Mouse (Mus musculus): ENCODE results near the gene Terb1. TPM values are rescaled to one million over a fixed set of nuclear protein-coding genes. Genes with fewer than 3 reads are reported as not detected.

Terb1 gene
- polyA plus RNA-seq, 3 experiments from 2014 or later: not detected

DNA sequence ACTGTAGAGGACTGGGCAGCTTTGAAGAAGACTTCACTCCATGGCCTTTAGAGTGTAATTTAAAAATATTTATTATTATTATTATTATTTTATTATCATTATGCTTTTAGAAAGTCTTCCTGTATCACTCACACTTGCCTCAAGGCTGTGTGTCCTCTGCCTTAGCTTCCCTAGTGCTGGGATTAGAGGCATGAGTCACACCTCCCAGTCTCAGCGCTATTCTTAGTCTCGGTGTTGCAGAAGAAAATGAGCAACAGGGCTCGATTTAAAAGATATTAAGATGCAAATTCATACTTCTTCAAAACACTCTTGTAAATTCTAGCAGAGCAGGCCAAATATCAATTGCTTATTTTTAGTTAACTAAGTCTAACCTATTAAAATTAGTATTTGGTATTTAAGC lies 60.9 kb downstream of the Terb1 start:
- no peak for ATAC-seq

DNA sequence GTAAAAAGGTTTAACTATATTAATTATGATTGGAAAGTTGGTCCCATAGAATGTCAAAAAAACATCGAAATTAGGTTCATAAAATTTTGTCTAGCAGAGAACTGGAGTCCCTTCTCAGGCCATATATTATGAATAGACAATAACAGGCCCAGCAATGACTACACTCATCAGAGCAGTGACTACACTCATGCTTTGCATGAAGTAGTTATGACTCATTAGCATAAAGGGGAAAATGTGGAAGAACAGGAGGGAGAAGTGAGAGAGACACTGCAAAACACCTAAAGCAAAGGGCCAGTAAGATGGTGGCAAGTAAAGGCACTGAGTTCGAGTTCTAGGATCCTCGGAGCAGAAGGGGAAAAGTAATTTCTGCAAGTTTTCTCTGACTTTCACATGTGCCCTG lies 63.7 kb downstream of the Terb1 start:
- no peak for ATAC-seq

DNA sequence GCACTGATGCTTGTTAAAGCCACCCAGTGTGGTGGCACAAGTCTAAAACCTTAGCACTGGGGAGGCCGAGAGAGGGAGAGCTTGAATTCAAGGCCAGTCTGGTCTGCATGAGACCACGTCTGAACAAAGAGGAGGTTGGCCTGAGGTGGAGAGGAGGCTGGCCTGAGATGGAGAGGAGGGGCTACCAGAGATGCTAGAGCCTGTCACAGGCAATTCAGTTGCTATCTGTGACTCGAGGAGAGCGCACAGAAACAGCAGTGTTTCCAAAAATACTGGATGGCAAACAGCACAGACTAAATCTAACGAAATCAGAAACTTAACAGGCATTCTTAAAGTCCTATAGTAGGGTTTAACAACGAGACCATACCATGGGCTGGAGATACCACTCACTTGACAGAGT lies 64.5 kb downstream of the Terb1 start:
- no peak for ATAC-seq

DNA sequence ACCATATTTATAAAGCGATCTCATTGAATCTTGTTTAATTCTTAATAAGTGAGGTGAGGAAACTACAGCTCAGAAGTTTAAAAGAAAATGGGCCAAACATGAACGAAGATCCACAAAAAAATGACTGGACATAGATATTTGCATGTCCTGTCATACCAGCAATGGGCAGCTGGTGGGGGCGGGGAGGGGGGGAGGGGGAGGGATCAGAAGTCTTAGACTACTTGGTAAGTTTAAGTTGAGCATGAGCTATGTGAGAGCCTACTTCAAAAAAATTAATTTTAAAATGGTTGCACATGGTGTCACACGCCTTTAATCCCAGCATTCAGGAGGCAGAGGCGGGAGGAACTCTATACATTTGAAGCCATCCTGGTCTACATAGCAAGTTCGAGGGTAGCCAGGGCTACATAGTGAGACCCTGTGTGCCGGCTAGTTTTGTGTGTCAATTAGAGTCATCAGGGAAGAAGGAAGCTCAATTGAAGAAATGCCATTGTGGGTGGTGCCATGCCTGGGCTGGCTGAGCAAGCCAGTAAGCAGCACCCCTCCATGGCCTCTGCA lies 66.5 kb downstream of the Terb1 start:
- no peak for ATAC-seq

DNA sequence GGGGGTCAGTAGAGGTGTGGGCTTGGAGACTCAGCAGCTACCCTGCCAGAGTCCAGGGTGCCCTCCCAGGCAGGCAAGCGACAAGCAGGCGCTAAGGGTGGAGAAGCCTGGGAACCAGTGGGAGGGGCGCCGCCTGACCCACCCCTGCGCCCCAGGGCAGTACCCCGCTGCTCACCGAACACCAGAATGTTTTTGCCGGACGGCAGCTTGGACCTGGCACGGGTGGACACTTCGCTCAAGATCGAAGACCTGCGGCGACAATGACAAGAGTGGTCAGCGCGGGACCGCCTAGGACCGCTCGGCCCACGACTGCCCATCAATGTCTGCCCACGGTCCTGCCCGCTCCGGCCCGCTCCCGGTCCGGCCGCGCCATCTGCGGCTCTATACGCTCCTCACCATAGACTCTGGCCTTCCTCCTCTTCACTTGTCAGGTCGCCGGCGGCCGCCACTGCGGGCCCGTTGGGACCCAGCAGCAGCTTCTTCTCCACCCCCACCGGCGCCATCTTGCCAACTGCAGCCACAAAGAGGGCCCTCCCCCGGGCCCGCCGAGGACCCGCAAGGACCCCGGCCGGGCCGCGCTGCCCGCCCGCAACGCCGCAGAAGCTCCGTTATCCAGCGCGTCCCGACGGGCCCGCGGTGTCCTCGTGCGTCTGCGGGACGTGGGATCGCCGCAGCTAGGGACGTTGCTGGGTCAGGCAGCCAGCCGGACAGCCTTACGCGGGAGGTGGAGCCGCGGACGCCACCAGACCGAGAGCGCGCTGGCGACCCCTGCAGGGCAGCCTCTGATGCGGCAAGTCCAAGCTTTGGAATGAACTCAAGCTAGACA lies 67.2 kb downstream of the Terb1 start, which contains the start of gene Dync1li2:
TSS of gene Dync1li2 (minus strand) at position 749 of the 826 bp plus-strand sequence.
- ATAC-seq: peak; percentile 93

DNA sequence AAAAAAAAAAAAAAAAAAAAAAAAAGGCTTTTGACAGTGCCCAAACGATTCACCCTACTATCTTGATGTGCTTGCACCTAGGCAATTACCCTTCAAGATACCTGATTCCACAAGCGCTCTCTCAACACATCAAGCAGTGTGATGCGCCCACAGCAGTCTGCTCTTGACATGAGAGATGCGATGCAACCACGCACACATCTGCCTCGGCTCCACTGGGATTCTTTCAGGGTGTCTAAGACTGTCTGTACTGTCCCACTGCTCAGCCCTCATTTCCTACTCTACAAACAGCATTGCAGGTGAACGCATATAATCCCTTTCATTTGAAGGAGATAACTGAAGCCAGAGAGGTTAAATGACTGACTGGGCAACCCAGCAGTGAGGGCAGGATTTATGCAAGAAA lies 68.1 kb downstream of the Terb1 start:
- ATAC-seq: no peak

DNA sequence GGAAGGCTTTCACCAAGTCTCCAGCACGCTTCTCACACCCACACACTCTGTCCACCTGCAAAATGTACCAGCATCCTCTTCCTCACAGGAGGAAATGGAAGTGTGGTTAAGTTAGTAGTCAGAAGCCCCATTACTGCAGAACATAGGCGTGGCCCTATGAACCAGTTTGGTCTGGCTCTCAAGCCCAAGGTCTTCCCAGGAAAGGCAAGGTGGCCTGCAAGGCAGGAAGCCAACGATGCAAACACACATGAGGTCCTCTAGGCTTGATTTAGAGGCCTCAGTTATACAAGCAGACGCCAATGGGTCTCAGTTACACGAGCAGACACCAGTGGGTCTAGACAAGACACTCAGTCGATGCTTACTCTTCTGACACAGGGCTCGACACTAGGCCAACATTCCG lies 70.2 kb downstream of the Terb1 start:
- no peak for ATAC-seq

DNA sequence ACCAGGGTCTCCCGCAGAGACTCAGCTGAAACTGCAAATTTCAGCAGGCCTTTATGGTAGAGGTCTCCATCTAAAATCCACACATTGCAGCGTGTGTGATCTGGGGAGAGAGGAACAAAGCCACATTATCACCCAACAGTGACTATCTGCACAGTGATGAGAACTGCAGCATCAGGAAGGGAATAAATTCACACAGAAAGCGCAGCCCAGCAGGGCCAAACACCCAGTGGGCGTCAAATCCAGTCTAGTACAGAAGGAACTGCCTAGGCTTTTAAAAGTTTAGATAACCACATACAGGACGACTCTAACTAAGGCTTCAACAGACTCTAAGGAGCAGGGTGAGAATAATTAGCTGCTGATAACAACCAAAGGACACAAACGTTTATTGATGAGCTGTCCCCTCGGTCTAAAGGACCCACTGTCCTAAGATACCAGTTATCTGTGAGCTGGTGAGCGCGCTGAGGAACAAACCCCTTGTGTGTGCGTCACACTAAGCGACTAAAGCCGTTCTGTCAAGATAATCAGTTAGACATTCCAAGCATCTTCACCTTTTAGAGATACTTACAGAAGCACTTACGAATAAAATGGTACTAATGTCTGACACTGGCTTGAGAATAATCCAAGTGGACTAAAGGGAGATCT lies 72.1 kb downstream of the Terb1 start:
- ATAC-seq: no peak

DNA sequence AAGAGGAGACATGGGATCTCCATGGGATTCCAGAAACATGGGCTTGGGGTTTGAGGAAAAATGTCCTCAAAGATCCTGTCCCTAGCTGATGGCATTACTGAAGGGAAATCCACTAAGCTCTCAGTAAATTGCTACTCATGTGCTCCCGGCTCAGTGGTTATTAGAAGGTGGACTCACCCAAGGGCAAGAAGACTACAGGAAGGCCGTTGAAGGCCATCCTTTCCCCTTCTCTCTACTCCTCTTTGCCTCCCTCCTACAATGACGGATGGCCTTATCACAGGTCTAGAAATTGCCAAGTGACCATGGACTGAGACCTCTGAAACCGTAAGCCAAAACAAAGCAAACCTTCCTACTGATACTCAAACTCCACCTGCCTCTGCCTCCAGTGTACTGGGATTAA lies 73.1 kb downstream of the Terb1 start:
- no peak for ATAC-seq

DNA sequence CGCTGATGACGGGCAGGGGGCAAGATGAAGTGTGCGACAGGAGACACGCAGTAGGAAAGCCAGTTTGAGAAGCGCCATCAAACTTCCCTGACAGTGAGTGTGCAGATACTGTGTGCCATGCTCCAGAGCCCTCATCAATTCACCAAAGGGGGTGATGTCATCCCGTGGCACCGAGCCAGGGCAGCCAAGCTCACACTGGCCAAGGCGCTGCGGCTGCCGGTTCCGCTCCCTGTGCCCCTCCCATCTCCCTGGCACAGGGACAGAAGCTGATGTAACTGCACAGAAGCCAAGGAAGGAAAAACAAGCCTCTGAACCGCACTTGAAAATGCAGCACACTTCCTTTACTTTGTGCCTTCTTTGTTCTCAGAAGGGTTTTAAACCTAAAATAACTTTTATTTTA lies 73.7 kb downstream of the Terb1 start:
- peak; percentile 50 for ATAC-seq

DNA sequence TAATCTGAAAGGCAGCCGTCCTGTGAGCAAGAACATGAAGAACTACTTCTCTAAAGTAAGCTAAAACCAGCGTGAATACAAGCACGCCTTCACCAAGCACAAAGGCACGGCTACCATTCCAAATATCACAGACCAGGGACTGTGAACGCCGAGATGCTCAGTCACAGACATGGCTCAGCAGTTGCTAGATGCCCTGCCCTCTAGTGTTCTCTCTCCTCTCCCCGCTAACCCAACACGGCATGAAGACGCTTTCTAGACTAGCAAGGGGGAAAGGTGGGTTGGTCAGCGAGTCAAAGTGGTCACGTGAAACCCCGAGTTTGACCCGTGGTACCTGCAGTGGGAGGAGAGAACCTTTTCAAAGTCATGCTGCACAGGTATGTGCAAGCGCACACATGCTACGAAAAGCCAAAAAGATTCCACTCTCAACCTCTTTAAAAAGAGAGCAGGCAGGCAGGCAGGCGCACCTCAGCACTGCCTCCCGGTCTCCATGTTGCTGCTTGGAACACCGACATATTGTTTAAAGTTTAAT lies 74.8 kb downstream of the Terb1 start:
- no peak for ATAC-seq

DNA sequence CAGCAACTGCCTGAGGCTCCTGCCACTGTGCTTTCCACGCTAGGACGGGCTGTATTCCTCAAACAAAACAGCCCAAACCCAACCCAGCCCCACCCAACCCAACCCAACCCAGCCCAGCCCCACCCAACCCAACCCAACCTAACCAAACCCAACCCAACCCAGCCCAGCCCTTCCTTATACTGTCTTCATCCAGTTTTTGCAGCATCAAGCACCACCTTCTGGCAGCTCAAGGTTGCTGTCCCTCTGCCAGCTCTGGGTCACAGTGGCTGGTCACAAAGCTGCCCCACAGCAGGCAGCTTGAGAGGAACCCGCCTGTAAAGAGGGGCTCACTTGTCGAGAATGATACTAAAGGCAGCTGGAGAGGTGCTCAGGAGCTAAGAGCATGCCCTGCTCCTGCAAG lies 75.4 kb downstream of the Terb1 start:
- ATAC-seq: no peak

DNA sequence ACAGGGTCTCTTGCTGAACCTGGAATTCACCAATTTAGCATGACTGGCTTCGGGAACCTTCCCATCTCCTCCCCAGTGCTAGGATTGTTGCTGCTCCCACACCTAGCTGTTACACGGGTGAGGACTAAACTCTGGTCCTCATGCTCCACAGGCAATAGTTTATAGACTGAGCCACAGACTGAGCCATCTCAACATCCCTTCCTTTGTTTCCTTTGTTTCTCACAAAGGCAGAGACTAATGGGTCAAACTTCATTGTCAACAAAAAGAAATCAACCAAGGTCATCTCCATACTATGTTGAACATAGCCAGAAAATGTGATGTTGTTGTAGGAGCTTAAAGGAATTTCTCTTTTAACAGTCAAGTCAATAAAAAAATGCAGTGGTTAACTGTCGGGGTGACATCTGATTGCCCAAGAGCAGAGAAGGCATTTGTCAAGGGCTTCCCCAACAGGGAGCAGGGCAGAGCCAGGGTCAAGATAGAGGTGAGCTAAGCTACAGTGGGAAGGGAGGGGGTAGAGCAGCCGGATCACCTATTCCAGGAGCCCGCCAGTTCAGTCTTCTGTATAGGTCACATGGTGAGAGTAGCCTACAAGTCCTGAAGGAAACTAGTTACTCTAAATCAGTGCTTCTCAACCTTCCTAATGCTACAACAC lies 76.4 kb downstream of the Terb1 start:
- ATAC-seq: no peak

DNA sequence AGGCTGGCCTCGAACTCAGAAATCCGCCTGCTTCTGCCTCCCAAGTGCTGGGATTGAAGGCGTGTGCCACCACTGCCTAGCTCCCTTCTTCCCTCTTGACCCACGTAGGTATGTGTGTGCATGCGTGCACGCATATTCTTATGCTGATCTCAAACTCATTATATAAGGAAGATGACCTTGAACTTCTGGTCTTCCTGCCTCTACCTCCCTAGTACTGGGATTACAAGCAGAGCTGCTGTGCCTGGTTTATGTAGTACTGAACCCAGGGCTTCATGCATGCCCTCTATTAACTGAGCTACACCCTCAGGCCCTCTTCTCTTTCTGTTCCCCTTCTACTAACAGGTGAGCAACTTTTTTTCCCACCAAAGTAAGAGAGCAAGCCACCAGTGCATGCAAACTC lies 77.1 kb downstream of the Terb1 start:
- no peak for ATAC-seq

DNA sequence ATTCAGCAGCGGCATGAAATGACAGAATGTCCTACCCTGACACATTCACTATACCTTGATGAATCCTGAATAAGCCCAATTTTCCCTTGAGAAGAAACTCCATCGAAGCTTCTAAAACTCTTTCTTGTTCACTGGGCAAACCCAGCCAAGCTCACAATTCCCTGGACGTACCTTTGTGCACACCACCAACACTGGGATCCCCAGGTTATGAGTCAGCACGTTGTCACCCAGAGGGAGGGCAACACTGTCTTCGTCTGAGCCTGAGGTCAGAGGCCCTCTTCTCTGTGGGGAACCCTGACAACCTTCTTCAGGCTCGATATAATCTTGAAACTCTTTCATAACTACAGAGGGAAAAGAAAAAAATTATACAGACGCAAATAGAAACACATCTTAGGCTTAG lies 79.5 kb downstream of the Terb1 start:
- ATAC-seq: no peak

DNA sequence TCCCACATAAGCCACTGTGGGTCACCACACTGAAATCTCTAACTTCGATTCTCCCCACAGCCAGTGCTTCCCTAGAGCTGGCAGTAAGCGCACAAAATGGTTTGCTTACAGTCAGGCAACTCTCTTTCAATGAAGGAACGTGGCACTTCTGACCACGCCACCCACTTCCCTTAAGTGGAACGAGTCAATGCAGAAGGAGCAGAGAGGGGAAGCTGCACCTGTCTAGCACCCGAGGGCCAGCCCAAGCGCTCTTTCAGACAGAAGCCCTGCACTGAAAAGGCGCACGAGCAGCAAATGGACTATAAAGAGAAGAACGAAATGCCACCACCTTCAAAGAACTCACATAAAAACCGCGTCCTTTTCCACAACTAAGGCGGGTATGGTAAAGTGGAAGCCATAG lies 82.0 kb downstream of the Terb1 start:
- ATAC-seq: no peak

DNA sequence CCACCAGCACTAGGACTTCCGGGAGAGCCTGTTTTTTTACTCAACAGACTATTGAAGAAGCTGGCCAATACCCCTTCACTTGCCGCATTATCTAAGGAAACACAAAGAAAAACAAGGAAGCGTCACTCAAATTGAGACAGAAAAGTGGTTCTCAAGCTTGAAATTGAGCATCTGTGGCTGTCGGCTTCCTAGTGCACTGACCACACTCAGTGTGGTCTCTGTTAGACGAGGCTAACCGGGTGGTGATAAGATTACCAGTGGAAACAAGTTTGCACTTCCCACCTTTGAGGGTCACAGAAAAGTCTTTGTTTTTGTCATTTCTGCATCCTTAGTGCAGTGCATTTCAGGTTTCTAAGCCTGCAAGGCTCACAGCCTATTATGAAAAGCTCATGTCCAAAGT lies 87.4 kb downstream of the Terb1 start:
- no peak for ATAC-seq

DNA sequence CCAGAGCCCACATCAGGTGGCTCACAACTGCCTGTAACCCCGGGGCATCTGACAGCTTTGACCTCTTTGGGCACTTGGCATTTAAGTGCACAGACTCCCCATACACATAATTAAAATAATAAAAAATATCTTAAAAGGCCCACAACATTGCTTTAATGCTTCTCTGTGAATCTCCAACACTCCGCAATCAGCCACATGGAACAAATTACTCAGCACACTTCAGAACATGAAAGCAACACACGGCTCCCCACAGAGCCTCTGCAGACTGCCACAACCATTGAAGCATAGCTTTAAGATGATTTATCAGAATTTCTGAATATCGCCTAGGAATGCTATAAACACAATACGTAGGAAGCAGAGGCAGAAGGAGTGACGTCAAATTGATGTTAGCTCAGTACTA lies 93.7 kb downstream of the Terb1 start:
- ATAC-seq: no peak

DNA sequence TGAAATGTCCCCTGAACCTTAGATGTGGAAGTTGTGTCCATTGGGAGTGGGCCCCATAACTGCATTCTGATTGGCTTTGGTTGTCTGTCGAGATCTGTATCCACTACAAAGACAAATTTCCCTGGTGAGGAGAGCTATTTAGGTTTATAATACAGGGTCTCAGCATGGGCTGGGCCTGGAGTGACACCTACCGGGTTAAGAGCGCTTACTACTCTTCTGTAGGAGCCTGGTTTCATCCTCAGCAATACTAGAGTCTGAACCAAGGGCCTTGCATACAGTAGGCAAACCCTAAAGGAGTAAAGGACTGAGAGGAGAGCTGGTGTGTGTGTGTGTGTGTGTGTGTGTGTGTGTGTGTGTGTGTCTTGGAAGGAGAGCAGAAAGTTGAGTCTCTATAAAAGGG lies 95.5 kb downstream of the Terb1 start:
- no peak for ATAC-seq

DNA sequence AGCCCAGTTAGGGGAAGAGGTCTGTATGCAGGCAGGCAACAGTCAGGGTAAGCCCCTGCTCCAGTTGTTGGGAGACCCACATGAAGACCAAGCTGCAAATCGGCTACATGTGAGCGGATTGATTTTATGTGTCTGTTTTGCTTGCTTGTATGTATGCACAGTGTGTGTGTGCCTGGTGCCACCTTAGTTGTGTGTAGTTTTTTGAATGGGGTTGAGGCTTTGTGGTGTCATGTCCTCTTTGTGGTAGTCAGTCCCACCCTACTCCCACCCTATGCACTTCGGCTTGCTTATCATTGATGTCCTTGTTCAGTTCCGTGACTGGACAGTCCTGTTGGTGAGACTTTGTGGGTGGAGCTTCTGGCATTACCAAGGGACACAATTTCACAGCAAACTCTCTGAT lies 95.9 kb downstream of the Terb1 start:
- ATAC-seq: no peak

DNA sequence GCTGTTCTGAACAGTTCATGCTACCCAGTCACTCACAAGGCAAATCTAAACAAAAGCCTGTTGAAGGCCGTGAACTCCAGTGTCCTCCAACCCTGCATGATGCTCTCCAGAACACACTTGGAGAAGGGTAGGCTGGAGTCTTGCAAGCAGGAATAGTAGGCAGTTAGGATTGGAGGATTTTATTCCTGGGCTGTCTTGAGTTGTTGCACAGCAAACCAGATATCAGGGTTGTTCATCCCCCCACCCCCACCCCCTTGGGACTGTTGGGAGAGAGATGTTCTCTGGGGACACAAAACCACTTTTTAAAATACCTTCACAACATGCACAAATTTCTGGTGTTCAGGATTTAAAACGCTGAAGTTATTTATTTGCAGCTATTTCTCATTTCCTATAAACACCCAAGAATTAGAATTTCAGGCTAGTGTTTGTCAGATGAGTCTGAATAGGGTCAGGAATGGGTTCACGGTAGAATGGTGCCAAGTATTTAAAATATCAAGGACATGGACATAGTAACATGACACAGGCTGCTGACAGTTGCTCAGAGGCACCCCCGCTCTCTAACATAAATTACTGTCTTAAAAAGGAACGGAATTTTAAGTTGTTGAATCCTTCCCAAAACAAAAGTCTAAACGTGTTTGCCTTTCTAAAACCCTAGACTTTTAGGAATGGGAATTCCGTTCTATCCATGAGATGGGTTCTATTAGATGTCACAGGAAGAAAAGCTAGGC lies 96.7 kb downstream of the Terb1 start:
- no peak for ATAC-seq

DNA sequence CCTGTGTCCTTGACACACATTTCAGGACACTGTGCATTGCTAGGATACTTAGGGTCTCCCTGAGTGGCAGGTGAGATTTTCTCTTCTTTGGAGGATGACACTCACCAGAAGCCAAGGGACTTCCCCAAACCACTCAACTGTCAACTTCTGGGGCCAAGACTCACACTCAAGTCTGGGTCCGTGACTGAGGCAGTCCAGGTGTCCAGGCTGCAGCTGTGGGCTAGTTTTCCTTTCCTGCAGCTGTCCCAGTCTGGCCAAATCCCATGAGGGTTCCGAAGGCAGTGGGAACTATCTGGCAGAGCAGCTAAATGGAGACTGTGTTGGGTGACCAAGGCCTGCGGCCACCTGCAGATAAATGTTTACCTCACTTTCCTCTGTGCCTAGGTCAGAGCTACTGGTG lies 97.7 kb downstream of the Terb1 start:
- no peak for ATAC-seq

DNA sequence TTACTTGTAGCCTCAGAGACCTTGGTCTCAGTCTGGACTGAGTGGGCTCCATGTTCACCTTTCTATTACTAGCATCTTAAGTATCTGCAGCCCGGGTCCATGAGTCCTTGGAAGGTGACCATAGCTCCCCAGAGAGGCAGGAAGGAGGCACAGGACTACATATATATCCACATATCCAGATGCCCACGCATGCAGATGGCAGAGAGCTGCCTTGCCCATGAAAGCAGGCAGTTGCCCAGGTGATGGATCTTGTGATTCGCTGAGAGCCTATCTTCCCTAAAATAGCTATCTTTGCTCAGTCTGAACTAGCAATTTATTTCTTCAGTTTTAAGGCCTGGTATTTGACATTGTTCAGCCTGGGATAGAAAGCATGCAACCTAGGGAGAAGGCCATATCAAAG lies 98.2 kb downstream of the Terb1 start:
- no peak for ATAC-seq

All from inflammation-experienced regulatory T-cells, adult 6 months (primary cell).